ENCODE assay signal across 8 mouse cellular contexts in genomic region chr2:163055715-163056114, GRCm38 (mm10). TPM values are rescaled to one million over a fixed set of nuclear protein-coding genes. Genes with fewer than 3 reads are reported as not detected.
A peak's percentile ranks its signal among the peaks of the same experiment; 100 is the strongest.
DNase-seq lines count a peak whose midpoint lies in the region; ATAC-seq lines count a peak whose summit lies in the region.

No protein-coding gene starts in this region.

- H3K4me3 ChIP-seq in heart, embryonic 15.5 days: peak overlapping the region; percentile 68
- H3K4me3 ChIP-seq in hindbrain, embryonic 12.5 days: peak overlapping the region; percentile 68
- H3K4me3 ChIP-seq in midbrain, embryonic 15.5 days: peak overlapping the region; percentile 58; the same call in 1 of the 2 replicates

- no peak overlapping the region for H3K27ac ChIP-seq in heart, embryonic 15.5 days
- H3K27ac ChIP-seq in hindbrain, embryonic 12.5 days: no peak overlapping the region
- H3K27ac ChIP-seq in midbrain, embryonic 15.5 days: no peak overlapping the region

- H3K4me2 ChIP-seq in heart, embryonic 15.5 days: peak overlapping the region; percentile 99
- H3K4me2 ChIP-seq in hindbrain, embryonic 12.5 days (replicated peaks): peak overlapping the region; percentile 99
- H3K4me2 ChIP-seq in midbrain, embryonic 15.5 days: peak overlapping the region; percentile 99

- peaks cover 28% of the 10 kb centered on the region for H3K4me1 ChIP-seq in heart, embryonic 15.5 days (replicated peaks)
- peaks cover 17% of the 10 kb centered on the region for H3K4me1 ChIP-seq in hindbrain, embryonic 12.5 days
- peaks cover 19% of the 10 kb centered on the region for H3K4me1 ChIP-seq in midbrain, embryonic 15.5 days

- no peaks in the 10 kb centered on the region for H3K9me3 ChIP-seq in heart, embryonic 15.5 days (replicated peaks)
- H3K9me3 ChIP-seq in hindbrain, embryonic 12.5 days (replicated peaks): no peaks in the 10 kb centered on the region
- H3K9me3 ChIP-seq in midbrain, embryonic 15.5 days: no peaks in the 10 kb centered on the region

- WGBS in heart, embryonic 15.5 days: 15% methylated on average over 5 of the region's 5 CpGs
- 41% methylated on average over 5 of the region's 5 CpGs for WGBS in hindbrain, embryonic 12.5 days
- WGBS in midbrain, embryonic 15.5 days: 31% methylated on average over 5 of the region's 5 CpGs

- intact Hi-C loops in heart, postnatal 14 days (cut with DNase I): no loop called here

- H3K27me3 ChIP-seq in heart, embryonic 15.5 days: no peaks in the 10 kb centered on the region
- H3K27me3 ChIP-seq in hindbrain, embryonic 12.5 days: no peaks in the 10 kb centered on the region; the same call in 1 of the 2 replicates
- H3K27me3 ChIP-seq in midbrain, embryonic 15.5 days (replicated peaks): peaks cover 8% of the 10 kb centered on the region

- DNase-seq in heart, postnatal 14 days: no peak
- DNase-seq in R1 (ENCODE audit: low read depth, low spot score): peak; percentile 71
- DNase-seq in spleen, postnatal 4 days (ENCODE audit: low spot score in 2 of 2): no peak
- DNase-seq in gastrocnemius, postnatal 4 days (ENCODE audit: low spot score in 2 of 2): no peak
- DNase-seq in spleen, adult 12 weeks (ENCODE audit: low spot score): no peak

- H3K36me3 ChIP-seq in heart, embryonic 15.5 days: no peaks in the 10 kb centered on the region
- no peaks in the 10 kb centered on the region for H3K36me3 ChIP-seq in hindbrain, embryonic 12.5 days
- no peaks in the 10 kb centered on the region for H3K36me3 ChIP-seq in midbrain, embryonic 15.5 days (replicated peaks)

- H3K9ac ChIP-seq in heart, embryonic 15.5 days: peak overlapping the region; percentile 63
- peak overlapping the region; percentile 67 for H3K9ac ChIP-seq in hindbrain, embryonic 12.5 days
- H3K9ac ChIP-seq in midbrain, embryonic 15.5 days: no peak overlapping the region

- no peak for ATAC-seq in heart, embryonic 15.5 days (replicated peaks; ENCODE audit: insufficient number of reproducible peaks, insufficient read depth, low FRiP score, low read depth)
- no peak for ATAC-seq in hindbrain, embryonic 12.5 days (ENCODE audit: low FRiP score)
- no peak for ATAC-seq in midbrain, embryonic 15.5 days (replicated peaks)

RNA-seq across cellular contexts. Expression of gene Mybl2, which starts 1.2 kb away (rescaled TPM):
- polyA plus RNA-seq in heart, embryonic 15.5 days (2015; fragmentation: Nextera tagmentation; extraction: Ambion mirVana): 12.0 and 16.2 TPM in 2 replicates
- total RNA-seq in heart, postnatal 14 days (2021): 1 to 10 TPM; 1.7 to 2.3 TPM
- polyA plus RNA-seq in hindbrain, embryonic 12.5 days (2016; fragmentation: Nextera tagmentation; extraction: Ambion mirVana): 16.4 and 23.3 TPM in 2 replicates
- 4.0 and 4.9 TPM in 2 replicates for polyA plus RNA-seq in midbrain, embryonic 15.5 days (2015; fragmentation: Nextera tagmentation; extraction: Ambion mirVana)
- 10 to 100 TPM; 10.6 TPM for total RNA-seq in gastrocnemius, postnatal 4 days (2021)

RNA-seq across cellular contexts. Expression of gene Gtsf1l, which starts 31.9 kb away (rescaled TPM):
- not detected in 2 replicates for polyA plus RNA-seq in heart, embryonic 15.5 days (2015; fragmentation: Nextera tagmentation; extraction: Ambion mirVana)
- not detected for total RNA-seq in heart, postnatal 14 days (2021)
- polyA plus RNA-seq in hindbrain, embryonic 12.5 days (2016; fragmentation: Nextera tagmentation; extraction: Ambion mirVana): 0.30 TPM in 1 of 2 replicates, not detected in the other
- not detected in 2 replicates for polyA plus RNA-seq in midbrain, embryonic 15.5 days (2015; fragmentation: Nextera tagmentation; extraction: Ambion mirVana)
- not detected for total RNA-seq in gastrocnemius, postnatal 4 days (2021)

RNA-seq across cellular contexts. Expression of gene Ift52, which starts 38.6 kb away (rescaled TPM):
- 32.0 and 33.8 TPM in 2 replicates for polyA plus RNA-seq in heart, embryonic 15.5 days (2015; fragmentation: Nextera tagmentation; extraction: Ambion mirVana)
- 10 to 100 TPM; 21.6 to 21.7 TPM for total RNA-seq in heart, postnatal 14 days (2021)
- polyA plus RNA-seq in hindbrain, embryonic 12.5 days (2016; fragmentation: Nextera tagmentation; extraction: Ambion mirVana): 48.9 and 52.7 TPM in 2 replicates
- polyA plus RNA-seq in midbrain, embryonic 15.5 days (2015; fragmentation: Nextera tagmentation; extraction: Ambion mirVana): 39.8 and 42.1 TPM in 2 replicates
- total RNA-seq in gastrocnemius, postnatal 4 days (2021): 10 to 100 TPM; 21.1 to 21.5 TPM
